Mouse (Mus musculus) hindbrain, embryonic 14.5 days (tissue): Measurements from ENCODE around the gene Senp1. TPM values are rescaled to one million over a fixed set of nuclear protein-coding genes. Genes with fewer than 3 reads are reported as not detected.

Experiments used
- ATAC-seq: fragments of 200-750 bp; cut with Nextera tagmentation; 2 replicates; pipeline ENCODE4 v1.8.0; 2017; ENCODE audit warnings: moderate number of reproducible peaks, mild to moderate bottlenecking, moderate TSS enrichment, moderate library complexity; ENCODE audit not compliant: low FRiP score
- DNase-seq: peaks from one replicate; pipeline ENCODE4 v3.0.0-alpha.2; 2015; ENCODE audit warnings: low spot score
- H3K27ac ChIP-seq: fragments of 300-500 bp; sonication (generic); 2 replicates; pipeline ENCODE4 v1.5.1; 2014; ENCODE audit warnings: mild to moderate bottlenecking, moderate library complexity
- H3K27me3 ChIP-seq: fragments of 300-500 bp; sonication (generic); 2 replicates; pipeline ENCODE4 v1.6.1; 2014; ENCODE audit warnings: mild to moderate bottlenecking, low read length, mixed read lengths; ENCODE audit not compliant: control insufficient read depth, insufficient read depth
- H3K36me3 ChIP-seq: fragments of 300-500 bp; sonication (generic); replicated peaks from 2 replicates; pipeline ENCODE4 v1.6.1; 2014; ENCODE audit not compliant: control insufficient read depth, insufficient read depth
- H3K4me1 ChIP-seq: fragments of 300-500 bp; sonication (generic); replicated peaks from 2 replicates; pipeline ENCODE4 v1.6.1; 2014; ENCODE audit warnings: antibody characterized with exemption, low read length, mixed read lengths; ENCODE audit not compliant: control insufficient read depth, insufficient read depth
- H3K4me2 ChIP-seq: fragments of 300-500 bp; sonication (generic); replicated peaks from 2 replicates; pipeline ENCODE4 v1.6.1; 2014; ENCODE audit warnings: mild to moderate bottlenecking, moderate library complexity
- H3K4me3 ChIP-seq: fragments of 300-500 bp; sonication (generic); replicated peaks from 2 replicates; pipeline ENCODE4 v1.5.1; 2014; ENCODE audit warnings: mild to moderate bottlenecking, low read length
- H3K9ac ChIP-seq: fragments of 300-500 bp; sonication (generic); 2 replicates; pipeline ENCODE4 v1.6.1; 2014
- H3K9me3 ChIP-seq: fragments of 300-500 bp; sonication (generic); 2 replicates; pipeline ENCODE4 v1.6.1; 2016; ENCODE audit warnings: low read length; ENCODE audit not compliant: control insufficient read depth
- WGBS: fragments of 180-500 bp; shearing (Covaris S2); extraction: QIAGEN DNeasy Blood & Tissue Kit; methylation state at CpG from one replicate; pipeline ENCODE4 v1.1.7; 2014; 5-methylcytosine and 5-hydroxymethylcytosine counted together
- polyA plus RNA-seq: library from polyadenylated mRNA; unstranded; fragments of >200 nt; fragmentation: Nextera tagmentation; extraction: Ambion mirVana; gene quantifications from 2 replicates; pipeline ENCODE4 v1.2.1, GENCODE M21; 2014

Gene Senp1
- polyA plus RNA-seq, 1 experiment from 2014 or later: 23.6 TPM

- Histone ChIP-seq H3K36me3 (peaks cover 4% of the 10 kb centered on the region), H3K9me3 (no peaks in the 10 kb centered on the region), H3K9ac (peak within 1 kb of the TSS; percentile 90), H3K4me2 (peak within 1 kb of the TSS; percentile 81), H3K27ac (peak within 1 kb of the TSS; percentile 92), H3K4me1 (peaks cover 13% of the 10 kb centered on the region), H3K4me3 (peak within 1 kb of the TSS; percentile 92), H3K27me3 (no peaks in the 10 kb centered on the region)
- ATAC-seq (no peak), DNase-seq (no peak)
- under 1% methylated on average over 30 of the region's 30 CpGs for WGBS
These were observed 998 bp downstream of the Senp1 start, which contains the start of gene Pfkm for GRCm38 (mm10) chr15:98092372-98093120. Pfkm (plus strand) TSS chr15:98092589.

DNA sequence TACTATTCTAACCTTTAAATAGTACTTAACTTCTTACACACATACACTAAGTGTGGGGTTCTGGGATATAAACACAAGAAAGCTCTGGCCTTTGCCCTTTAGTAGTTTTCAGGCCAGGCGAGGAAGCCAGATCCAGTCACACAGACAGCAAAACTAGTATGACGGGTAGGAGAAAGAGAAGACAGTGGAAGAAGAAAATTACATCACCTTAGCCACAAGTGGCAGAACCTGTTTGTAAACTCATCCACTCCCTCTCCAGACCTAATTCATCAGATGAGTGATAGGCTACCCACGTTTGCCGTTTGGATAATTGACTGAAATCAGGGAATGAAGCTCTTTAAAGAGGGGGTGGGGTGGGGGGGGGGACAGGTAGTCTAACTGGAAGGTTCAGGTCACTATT lies 1.7 kb downstream of the Senp1 start:
- peak overlapping the region; percentile 90 for H3K9ac ChIP-seq

GRCm38 (mm10) chr15:98089421-98090183 lies 3.9 kb downstream of the Senp1 start:
- Histone ChIP-seq H3K27me3 (no peaks in the 10 kb centered on the region), H3K27ac (no peak overlapping the region), H3K4me1 (peaks cover 13% of the 10 kb centered on the region), H3K36me3 (peaks cover 25% of the 10 kb centered on the region), H3K4me2 (no peak overlapping the region), H3K4me3 (no peak overlapping the region), H3K9ac (no peak overlapping the region), H3K9me3 (no peaks in the 10 kb centered on the region)
- WGBS: 81% methylated on average over 9 of the region's 9 CpGs
- no peak for ATAC-seq
- DNase-seq: no peak

More for the DNA sequence above, 1.7 kb downstream of the Senp1 start:
- H3K4me3 ChIP-seq: peak overlapping the region; percentile 92
- DNase-seq (no peak), ATAC-seq (no peak)
- 32% methylated on average over 4 of the region's 4 CpGs for WGBS
- peak overlapping the region; percentile 81 for H3K4me2 ChIP-seq
- H3K27ac ChIP-seq: no peak overlapping the region
- H3K9me3 ChIP-seq: no peaks in the 10 kb centered on the region
- no peaks in the 10 kb centered on the region for H3K27me3 ChIP-seq
- peaks cover 13% of the 10 kb centered on the region for H3K4me1 ChIP-seq
- peaks cover 8% of the 10 kb centered on the region for H3K36me3 ChIP-seq

DNA sequence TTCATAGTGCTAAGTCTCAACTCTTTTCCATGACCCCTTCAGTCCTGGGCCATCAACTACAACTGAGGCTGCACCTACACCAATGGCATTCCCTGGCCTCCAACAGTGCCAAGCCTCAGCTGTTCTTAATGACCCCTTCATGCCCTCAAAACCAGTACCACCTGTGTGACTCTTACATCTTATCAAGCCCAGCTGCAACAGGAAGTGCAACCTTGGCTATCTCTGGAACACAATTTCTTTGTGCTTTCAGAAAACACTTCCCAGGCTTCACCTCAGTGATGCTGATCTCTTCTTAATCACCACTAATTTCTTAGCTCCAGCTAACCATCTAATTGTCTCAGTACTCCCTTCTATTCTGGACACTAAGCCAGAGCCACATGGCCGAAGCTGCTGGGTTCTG lies 4.7 kb downstream of the Senp1 start:
- no peak overlapping the region for H3K27ac ChIP-seq
- H3K36me3 ChIP-seq: peaks cover 32% of the 10 kb centered on the region
- no peak overlapping the region for H3K9ac ChIP-seq
- H3K4me1 ChIP-seq: peaks cover 11% of the 10 kb centered on the region
- H3K9me3 ChIP-seq: no peaks in the 10 kb centered on the region
- H3K27me3 ChIP-seq: no peaks in the 10 kb centered on the region
- WGBS: 91% methylated on average over 1 of the region's 1 CpGs
- DNase-seq (no peak), ATAC-seq (no peak)
- no peak overlapping the region for H3K4me3 ChIP-seq
- H3K4me2 ChIP-seq: no peak overlapping the region

GRCm38 (mm10) chr15:98076901-98077300 lies 16.6 kb downstream of the Senp1 start:
- DNase-seq: no peak
- no peak overlapping the region for H3K4me3 ChIP-seq
- no peak overlapping the region for H3K27ac ChIP-seq
- H3K27me3 ChIP-seq: no peaks in the 10 kb centered on the region
- no peak overlapping the region for H3K9ac ChIP-seq
- H3K4me1 ChIP-seq: no peaks in the 10 kb centered on the region
- peaks cover 87% of the 10 kb centered on the region for H3K36me3 ChIP-seq
- ATAC-seq: no peak
- H3K4me2 ChIP-seq: no peak overlapping the region
- H3K9me3 ChIP-seq: no peaks in the 10 kb centered on the region
- WGBS: 87% methylated on average over 6 of the region's 6 CpGs

DNA sequence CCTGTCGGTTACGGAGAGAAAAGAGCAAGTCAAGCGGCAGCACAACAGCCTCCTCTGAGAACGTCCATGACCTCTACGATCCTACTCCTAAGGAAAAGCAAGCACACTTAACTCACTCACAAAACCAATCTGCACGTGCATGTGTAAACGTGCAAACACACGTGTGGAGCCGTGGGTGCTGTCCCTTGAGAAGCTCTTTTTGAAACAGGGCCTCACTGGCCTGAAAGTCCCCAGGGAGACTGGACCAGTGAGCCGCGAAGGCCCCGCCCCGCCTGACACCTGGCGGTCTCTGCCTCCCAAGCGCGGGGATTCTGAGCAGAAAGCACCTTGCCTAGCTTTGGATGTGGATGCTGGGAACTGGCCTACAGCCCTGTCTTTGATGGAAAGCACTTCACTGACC lies 18.5 kb downstream of the Senp1 start:
- H3K9me3 ChIP-seq: no peaks in the 10 kb centered on the region
- WGBS: 88% methylated on average over 16 of the region's 16 CpGs
- DNase-seq (no peak), ATAC-seq (no peak)
- peaks cover 92% of the 10 kb centered on the region for H3K36me3 ChIP-seq
- H3K27ac ChIP-seq: no peak overlapping the region
- H3K9ac ChIP-seq: no peak overlapping the region
- H3K4me2 ChIP-seq: no peak overlapping the region
- H3K4me3 ChIP-seq: no peak overlapping the region
- no peaks in the 10 kb centered on the region for H3K4me1 ChIP-seq
- no peaks in the 10 kb centered on the region for H3K27me3 ChIP-seq

DNA sequence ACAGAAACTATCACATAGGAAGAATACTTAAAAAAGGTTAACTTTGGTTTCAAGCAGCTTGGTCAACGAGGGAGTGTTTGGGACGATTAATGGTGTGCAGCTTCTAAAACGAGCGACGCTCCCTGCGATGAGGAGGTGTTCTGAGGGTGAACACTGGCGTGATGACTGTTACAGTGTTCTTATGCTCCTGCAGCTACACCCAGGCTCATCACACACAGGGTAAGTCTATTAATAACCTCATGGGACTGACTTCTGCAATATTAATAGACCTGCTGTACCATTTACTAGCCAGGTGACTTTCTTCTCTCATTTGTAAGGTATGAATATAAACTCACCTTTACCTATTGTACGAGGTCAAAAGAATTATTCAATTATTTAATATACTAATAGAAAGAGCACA lies 19.0 kb downstream of the Senp1 start:
- H3K27me3 ChIP-seq: no peaks in the 10 kb centered on the region
- H3K4me3 ChIP-seq: no peak overlapping the region
- no peaks in the 10 kb centered on the region for H3K4me1 ChIP-seq
- no peak for DNase-seq
- H3K4me2 ChIP-seq: no peak overlapping the region
- H3K36me3 ChIP-seq: peaks cover 91% of the 10 kb centered on the region
- H3K27ac ChIP-seq: no peak overlapping the region
- no peak for ATAC-seq
- H3K9me3 ChIP-seq: no peaks in the 10 kb centered on the region
- WGBS: 93% methylated on average over 8 of the region's 8 CpGs
- no peak overlapping the region for H3K9ac ChIP-seq

DNA sequence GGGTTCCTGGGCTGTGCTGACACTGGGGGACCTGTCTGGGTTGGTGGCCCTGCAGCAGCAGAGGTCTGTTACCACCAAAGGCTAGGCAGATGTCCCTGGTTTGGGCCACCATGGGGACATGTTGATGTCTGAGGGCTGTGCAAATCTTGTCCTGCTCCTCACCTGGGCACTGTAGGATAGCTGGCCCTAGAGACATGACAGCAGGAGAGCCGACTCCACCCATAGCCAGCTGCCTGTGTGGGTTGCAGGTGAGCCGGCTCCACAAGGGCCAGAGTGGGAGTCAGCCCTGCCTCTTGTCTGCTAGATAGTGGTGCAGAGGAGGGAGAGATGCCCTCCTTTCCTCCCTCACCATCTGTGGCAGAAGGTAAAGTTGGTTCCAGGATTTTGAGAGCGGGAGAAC lies 23.2 kb downstream of the Senp1 start:
- H3K4me3 ChIP-seq: no peak overlapping the region
- no peaks in the 10 kb centered on the region for H3K4me1 ChIP-seq
- no peak overlapping the region for H3K4me2 ChIP-seq
- WGBS: 89% methylated on average over 3 of the region's 3 CpGs
- no peak overlapping the region for H3K27ac ChIP-seq
- DNase-seq (no peak), ATAC-seq (no peak)
- H3K9me3 ChIP-seq: no peaks in the 10 kb centered on the region
- H3K9ac ChIP-seq: no peak overlapping the region
- H3K36me3 ChIP-seq: peaks cover 80% of the 10 kb centered on the region
- no peaks in the 10 kb centered on the region for H3K27me3 ChIP-seq

DNA sequence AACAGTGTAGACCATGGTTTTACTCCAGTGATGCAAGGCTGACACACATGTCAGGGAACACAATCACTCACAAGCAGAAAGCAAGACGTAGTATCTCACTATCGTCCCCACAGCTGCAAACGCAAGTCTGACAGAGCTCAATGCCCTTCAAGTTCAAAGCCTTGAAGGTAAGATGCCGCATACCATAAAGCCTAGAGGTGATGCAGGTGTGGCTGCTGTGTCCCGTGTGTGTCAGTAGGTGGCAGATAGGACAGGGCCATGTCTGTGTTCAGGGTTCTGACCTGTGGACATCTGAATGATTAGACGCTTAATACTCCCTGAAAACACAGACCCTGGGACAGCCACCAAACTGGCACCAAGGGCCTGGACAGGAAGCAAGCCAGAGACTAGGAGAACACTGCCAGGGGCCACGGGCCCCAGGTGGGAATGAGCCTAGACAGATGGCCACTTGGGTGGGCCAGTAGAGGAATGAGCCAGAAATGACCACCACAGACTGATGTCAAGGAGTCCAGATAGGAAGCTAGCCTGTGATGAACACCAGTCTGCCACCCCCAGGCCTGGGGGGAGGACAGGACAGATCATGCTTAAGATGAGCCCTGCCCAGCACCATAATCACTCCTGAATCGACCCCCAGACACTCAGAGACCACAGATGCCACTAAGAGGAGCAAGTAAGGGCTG lies 23.8 kb downstream of the Senp1 start:
- 93% methylated on average over 8 of the region's 8 CpGs for WGBS
- Histone ChIP-seq H3K9me3 (no peaks in the 10 kb centered on the region), H3K36me3 (peaks cover 79% of the 10 kb centered on the region), H3K4me3 (no peak overlapping the region), H3K9ac (no peak overlapping the region), H3K4me1 (no peaks in the 10 kb centered on the region), H3K27me3 (no peaks in the 10 kb centered on the region), H3K4me2 (no peak overlapping the region), H3K27ac (no peak overlapping the region)
- DNase-seq (no peak), ATAC-seq (no peak)
